Mouse (Mus musculus): ENCODE results near the gene 6330409D20Rik. TPM values are rescaled to one million over a fixed set of nuclear protein-coding genes. Genes with fewer than 3 reads are reported as not detected.

The 6330409D20Rik gene
- polyA plus RNA-seq, 1 experiment from 2014 or later, result 0.51 TPM

- no peak overlapping the region for H3K4me3 ChIP-seq
- no peak overlapping the region for H3K9ac ChIP-seq
- H3K4me1 ChIP-seq, result peaks cover 5% of the 10 kb centered on the region; the same call in 1 of the 2 replicates
- H3K4me2 ChIP-seq (replicated peaks), result no peak overlapping the region
- 86% methylated on average over 5 of the region's 5 CpGs for WGBS
- no peaks in the 10 kb centered on the region for H3K9me3 ChIP-seq
- H3K27ac ChIP-seq, result no peak overlapping the region
- H3K36me3 ChIP-seq, result no peaks in the 10 kb centered on the region
- no peaks in the 10 kb centered on the region for H3K27me3 ChIP-seq
- no peak for ATAC-seq (ENCODE audit: low FRiP score, low read depth)
Measured at GRCm38 (mm10) chr2:32769327-32770085, 28.7 kb upstream of the 6330409D20Rik start.

GRCm38 (mm10) chr2:32768661-32769285, 28.0 kb upstream of the 6330409D20Rik start:
- no peak for ATAC-seq (ENCODE audit: low FRiP score, low read depth)
- Histone ChIP-seq H3K27ac (no peak overlapping the region), H3K4me3 (no peak overlapping the region), H3K9ac (no peak overlapping the region), H3K9me3 (no peaks in the 10 kb centered on the region), H3K27me3 (no peaks in the 10 kb centered on the region), H3K4me2 (replicated peaks) (no peak overlapping the region), H3K4me1 (peaks cover 5% of the 10 kb centered on the region; the same call in 1 of the 2 replicates), H3K36me3 (no peaks in the 10 kb centered on the region)
- 48% methylated on average over 19 of the region's 19 CpGs for WGBS

GRCm38 (mm10) chr2:32767241-32767640, 26.4 kb upstream of the 6330409D20Rik start:
- peaks cover 12% of the 10 kb centered on the region for H3K36me3 ChIP-seq
- H3K27me3 ChIP-seq, result no peaks in the 10 kb centered on the region
- no peaks in the 10 kb centered on the region for H3K9me3 ChIP-seq
- 72% methylated on average over 12 of the region's 12 CpGs for WGBS
- H3K4me2 ChIP-seq (replicated peaks), result no peak overlapping the region
- ATAC-seq (ENCODE audit: low FRiP score, low read depth), result no peak
- no peak overlapping the region for H3K27ac ChIP-seq
- no peak overlapping the region for H3K9ac ChIP-seq
- peaks cover 5% of the 10 kb centered on the region; the same call in 1 of the 2 replicates for H3K4me1 ChIP-seq
- no peak overlapping the region for H3K4me3 ChIP-seq

GRCm38 (mm10) chr2:32763353-32763752, 22.5 kb upstream of the 6330409D20Rik start:
- H3K36me3 ChIP-seq, result peaks cover 40% of the 10 kb centered on the region
- H3K9ac ChIP-seq, result no peak overlapping the region
- H3K4me2 ChIP-seq (replicated peaks), result no peak overlapping the region
- H3K27me3 ChIP-seq, result no peaks in the 10 kb centered on the region
- H3K9me3 ChIP-seq, result no peaks in the 10 kb centered on the region
- peaks cover 10% of the 10 kb centered on the region for H3K4me1 ChIP-seq
- no peak overlapping the region for H3K27ac ChIP-seq
- WGBS, result 82% methylated on average over 3 of the region's 3 CpGs
- no peak for ATAC-seq (ENCODE audit: low FRiP score, low read depth)
- H3K4me3 ChIP-seq, result no peak overlapping the region

GRCm38 (mm10) chr2:32761859-32762258, 21.0 kb upstream of the 6330409D20Rik start:
- peaks cover 40% of the 10 kb centered on the region for H3K36me3 ChIP-seq
- no peak overlapping the region for H3K4me2 ChIP-seq (replicated peaks)
- no peaks in the 10 kb centered on the region for H3K27me3 ChIP-seq
- 96% methylated on average over 4 of the region's 4 CpGs for WGBS
- H3K9me3 ChIP-seq, result no peaks in the 10 kb centered on the region
- H3K9ac ChIP-seq, result no peak overlapping the region
- no peak overlapping the region for H3K4me3 ChIP-seq
- H3K27ac ChIP-seq, result no peak overlapping the region
- ATAC-seq (ENCODE audit: low FRiP score, low read depth), result no peak
- peaks cover 13% of the 10 kb centered on the region for H3K4me1 ChIP-seq

- no peak for ATAC-seq (ENCODE audit: low FRiP score, low read depth)
- Histone ChIP-seq H3K36me3 (peaks cover 40% of the 10 kb centered on the region), H3K27ac (no peak overlapping the region), H3K9me3 (no peaks in the 10 kb centered on the region), H3K27me3 (no peaks in the 10 kb centered on the region), H3K4me3 (no peak overlapping the region), H3K9ac (no peak overlapping the region), H3K4me2 (replicated peaks) (no peak overlapping the region), H3K4me1 (peaks cover 12% of the 10 kb centered on the region)
- 85% methylated on average over 14 of the region's 14 CpGs for WGBS
Measured at GRCm38 (mm10) chr2:32761361-32761760, 20.5 kb upstream of the 6330409D20Rik start.

- Histone ChIP-seq H3K9me3 (no peaks in the 10 kb centered on the region), H3K4me1 (peaks cover 12% of the 10 kb centered on the region), H3K4me3 (no peak overlapping the region), H3K36me3 (peaks cover 48% of the 10 kb centered on the region), H3K27ac (no peak overlapping the region), H3K4me2 (replicated peaks) (no peak overlapping the region), H3K27me3 (no peaks in the 10 kb centered on the region), H3K9ac (peak overlapping the region; percentile 45)
- ATAC-seq (ENCODE audit: low FRiP score, low read depth), result no peak
- WGBS, result 82% methylated on average over 2 of the region's 2 CpGs
Measured at GRCm38 (mm10) chr2:32759001-32759400, 18.2 kb upstream of the 6330409D20Rik start.

- no peaks in the 10 kb centered on the region for H3K27me3 ChIP-seq
- peaks cover 12% of the 10 kb centered on the region for H3K4me1 ChIP-seq
- H3K27ac ChIP-seq, result no peak overlapping the region
- H3K36me3 ChIP-seq, result peaks cover 48% of the 10 kb centered on the region
- H3K9ac ChIP-seq, result peak overlapping the region; percentile 45
- no peak overlapping the region for H3K4me2 ChIP-seq (replicated peaks)
- no peaks in the 10 kb centered on the region for H3K9me3 ChIP-seq
- no peak for ATAC-seq (ENCODE audit: low FRiP score, low read depth)
- 73% methylated on average over 8 of the region's 8 CpGs for WGBS
- no peak overlapping the region for H3K4me3 ChIP-seq
Measured at GRCm38 (mm10) chr2:32758503-32758902, 17.7 kb upstream of the 6330409D20Rik start.

- under 1% methylated on average over 66 of the region's 66 CpGs for WGBS
- H3K4me1 ChIP-seq, result peaks cover 12% of the 10 kb centered on the region
- ATAC-seq (ENCODE audit: low FRiP score, low read depth), result peak; percentile 96
- peak within 1 kb of the TSS; percentile 90 for H3K27ac ChIP-seq
- 0 out of 2 replicates have a peak, but pooled peaks cover 2% of the 10 kb centered on the region for H3K27me3 ChIP-seq
- H3K4me2 ChIP-seq (replicated peaks), result peak within 1 kb of the TSS; percentile 62
- H3K9me3 ChIP-seq, result no peaks in the 10 kb centered on the region
- peaks cover 47% of the 10 kb centered on the region for H3K36me3 ChIP-seq
- peak within 1 kb of the TSS; percentile 84 for H3K9ac ChIP-seq
- peak within 1 kb of the TSS; percentile 69 for H3K4me3 ChIP-seq
Measured at GRCm38 (mm10) chr2:32757056-32757845, 16.4 kb upstream of the 6330409D20Rik start, which contains the start of gene Tor2a. Gene Tor2a, plus strand, starts transcription at chr2:32757234.

GRCm38 (mm10) chr2:32756674-32757055, 15.8 kb upstream of the 6330409D20Rik start:
- 34% methylated on average over 6 of the region's 6 CpGs for WGBS
- Histone ChIP-seq H3K27me3 (0 out of 2 replicates have a peak, but pooled peaks cover 2% of the 10 kb centered on the region), H3K4me2 (replicated peaks) (peak overlapping the region; percentile 40), H3K36me3 (peaks cover 41% of the 10 kb centered on the region), H3K9ac (no peak overlapping the region), H3K4me3 (no peak overlapping the region), H3K4me1 (peaks cover 17% of the 10 kb centered on the region), H3K27ac (no peak overlapping the region), H3K9me3 (no peaks in the 10 kb centered on the region)
- ATAC-seq (ENCODE audit: low FRiP score, low read depth), result no peak; the same call in 1 of the 2 replicates

GRCm38 (mm10) chr2:32752181-32752580, 11.4 kb upstream of the 6330409D20Rik start:
- H3K4me3 ChIP-seq, result peak overlapping the region; percentile 42; the same call in 1 of the 2 replicates
- no peaks in the 10 kb centered on the region for H3K9me3 ChIP-seq
- no peak overlapping the region for H3K9ac ChIP-seq
- WGBS, result 64% methylated on average over 10 of the region's 10 CpGs
- 0 out of 2 replicates have a peak, but pooled peaks cover 2% of the 10 kb centered on the region for H3K27me3 ChIP-seq
- H3K4me2 ChIP-seq (replicated peaks), result peak overlapping the region; percentile 66
- H3K4me1 ChIP-seq, result peaks cover 17% of the 10 kb centered on the region
- ATAC-seq (ENCODE audit: low FRiP score, low read depth), result no peak
- no peak overlapping the region for H3K27ac ChIP-seq
- peaks cover 34% of the 10 kb centered on the region for H3K36me3 ChIP-seq

GRCm38 (mm10) chr2:32751665-32752033, 10.8 kb upstream of the 6330409D20Rik start:
- H3K27ac ChIP-seq, result no peak overlapping the region
- ATAC-seq (ENCODE audit: low FRiP score, low read depth), result no peak

More at GRCm38 (mm10) chr2:32751665-32752033, 10.8 kb upstream of the 6330409D20Rik start:
- Histone ChIP-seq H3K4me2 (replicated peaks) (peak overlapping the region; percentile 66), H3K9me3 (no peaks in the 10 kb centered on the region), H3K4me3 (peak overlapping the region; percentile 42), H3K9ac (peak overlapping the region; percentile 61), H3K27me3 (0 out of 2 replicates have a peak, but pooled peaks cover 2% of the 10 kb centered on the region), H3K4me1 (peaks cover 17% of the 10 kb centered on the region), H3K36me3 (peaks cover 40% of the 10 kb centered on the region)
- 21% methylated on average over 9 of the region's 10 CpGs for WGBS

All from limb, embryonic 13.5 days (tissue).